Mouse (Mus musculus): ENCODE data around the gene Pde4b.

The Pde4b gene

DNA sequence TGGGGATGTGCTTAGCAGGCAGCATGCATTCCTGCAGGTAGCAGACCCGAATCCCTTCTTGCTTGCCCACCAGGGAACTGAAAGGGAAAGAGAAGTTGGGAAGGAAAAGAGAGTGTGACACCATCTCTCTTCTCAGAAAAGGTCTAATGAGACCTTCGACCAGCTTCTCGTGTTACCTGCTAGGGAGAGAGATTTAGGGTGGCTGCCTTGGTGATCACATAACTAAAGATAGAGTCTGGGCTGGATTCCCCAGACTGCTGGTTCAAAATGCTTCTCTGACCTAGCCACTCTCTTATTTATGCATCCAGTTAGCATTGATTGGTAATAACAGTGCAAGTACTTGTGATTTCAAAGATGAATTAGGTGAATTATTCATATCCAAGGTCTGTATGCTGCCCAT, 448.5 kb downstream of the Pde4b start:
- DNase-seq (ENCODE audit: low spot score in 2 of 2) = no peak

DNA sequence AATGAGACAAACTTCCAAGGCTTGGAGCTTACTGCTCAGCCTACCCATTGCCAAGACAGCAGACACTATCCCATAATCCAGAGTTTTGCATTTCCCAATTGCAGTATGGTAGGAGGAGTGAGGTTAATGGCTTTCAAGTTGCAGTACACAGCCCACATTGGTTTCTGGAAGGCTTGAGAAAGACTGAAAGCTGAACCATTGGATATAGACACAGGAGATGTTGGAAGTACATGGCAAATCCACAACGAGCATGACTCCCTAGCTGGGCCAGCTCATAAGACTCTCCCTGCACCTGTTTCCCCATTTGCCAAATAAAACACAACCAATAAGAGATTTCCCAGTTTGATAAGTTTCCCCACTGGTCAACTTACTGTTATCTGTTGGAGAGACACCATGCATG, 450.9 kb downstream of the Pde4b start:
- DNase-seq (ENCODE audit: low spot score in 2 of 2) = no peak

GRCm38 (mm10) chr4:102538793-102539192, 451.4 kb downstream of the Pde4b start:
- DNase-seq (ENCODE audit: low spot score in 2 of 2) = no peak

GRCm38 (mm10) chr4:102539598-102540180, 452.3 kb downstream of the Pde4b start:
- no peak for DNase-seq (ENCODE audit: low spot score in 2 of 2)

DNA sequence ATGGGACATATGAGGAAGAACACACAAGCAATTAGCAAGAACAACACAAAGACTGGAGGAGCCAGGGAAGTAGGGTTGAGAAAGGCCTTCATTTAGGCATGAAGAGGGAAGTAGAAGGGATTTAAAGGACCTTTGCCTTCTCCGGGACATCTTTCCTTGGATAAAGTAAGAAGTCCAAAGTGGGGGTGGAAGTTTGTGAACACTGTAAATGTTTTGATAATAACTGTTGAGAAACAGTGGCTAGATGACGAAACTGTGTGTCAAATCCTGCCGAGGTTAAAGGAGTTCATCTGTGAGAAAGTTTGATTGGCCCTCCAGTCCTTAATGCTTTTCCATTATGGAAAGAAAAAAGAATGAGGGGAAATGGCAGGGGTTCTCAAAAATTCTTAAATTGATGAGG, 455.6 kb downstream of the Pde4b start:
- no peak for DNase-seq (ENCODE audit: low spot score in 2 of 2)

- DNase-seq (ENCODE audit: low spot score in 2 of 2) = no peak
These were observed 457.9 kb downstream of the Pde4b start for GRCm38 (mm10) chr4:102545226-102545625.

GRCm38 (mm10) chr4:102555566-102555965, 468.2 kb downstream of the Pde4b start:
- DNase-seq (ENCODE audit: low spot score in 2 of 2) = no peak

- DNase-seq (ENCODE audit: low spot score in 2 of 2) = no peak
These were observed 469.7 kb downstream of the Pde4b start for GRCm38 (mm10) chr4:102557006-102557405.

DNA sequence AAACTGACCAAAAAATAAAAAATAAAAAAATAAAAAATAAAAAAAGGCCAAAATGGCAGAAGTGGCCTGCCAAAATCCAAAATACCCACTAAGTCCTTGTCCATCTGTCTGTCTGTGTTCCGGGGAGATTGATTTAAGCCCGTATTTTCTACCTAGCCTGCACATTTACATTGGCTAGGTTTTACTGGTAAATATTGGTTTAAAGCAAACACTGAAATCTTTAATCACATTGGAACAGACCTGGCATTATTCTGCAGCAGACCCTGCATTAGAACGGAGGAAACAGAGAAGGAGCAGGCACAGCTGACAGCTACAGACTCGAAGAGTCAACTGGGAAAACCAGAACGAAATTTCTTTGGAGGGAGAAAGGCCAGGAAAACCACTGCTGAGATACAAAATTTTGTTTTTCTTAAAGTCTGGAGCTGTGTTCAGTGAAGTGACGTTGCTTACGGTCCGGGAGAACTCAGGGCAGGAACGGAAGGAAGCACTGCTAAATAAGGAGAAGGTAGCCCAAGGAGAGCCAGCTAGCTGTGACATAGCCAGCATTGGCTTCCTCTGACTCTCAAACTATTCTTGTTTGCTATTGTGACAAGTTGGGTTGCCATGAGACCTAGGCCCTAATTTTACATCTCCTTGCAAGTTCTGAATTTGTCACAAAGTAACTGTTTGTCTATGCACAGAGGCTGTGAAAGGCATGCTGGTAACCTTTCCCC, 470.3 kb downstream of the Pde4b start:
- no peak for DNase-seq (ENCODE audit: low spot score in 2 of 2)

GRCm38 (mm10) chr4:102558328-102558727, 471.0 kb downstream of the Pde4b start:
- DNase-seq (ENCODE audit: low spot score in 2 of 2) = no peak

- no peak for DNase-seq (ENCODE audit: low spot score in 2 of 2)
These were observed 473.4 kb downstream of the Pde4b start for GRCm38 (mm10) chr4:102560676-102561280.

GRCm38 (mm10) chr4:102563273-102563855, 476.0 kb downstream of the Pde4b start:
- DNase-seq (ENCODE audit: low spot score in 2 of 2) = no peak

DNA sequence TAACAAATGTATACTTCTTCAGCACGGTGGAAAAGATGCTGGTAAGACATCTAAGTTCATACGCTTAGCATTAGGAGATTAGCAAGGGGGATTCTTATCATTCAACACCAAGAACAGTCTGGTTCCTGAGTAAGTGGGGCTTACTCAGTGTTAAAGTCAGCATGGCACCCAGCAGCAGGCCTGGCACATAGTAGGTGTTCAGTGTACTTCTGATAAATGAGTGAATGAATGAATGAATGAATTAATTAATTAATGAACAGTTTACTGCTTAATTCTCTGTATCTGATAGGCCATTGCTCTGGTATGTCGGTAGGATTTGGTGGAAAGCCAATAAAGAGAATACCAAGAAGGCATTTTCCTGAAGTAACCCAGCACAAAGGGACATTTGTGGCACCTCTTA, 476.9 kb downstream of the Pde4b start:
- no peak for DNase-seq (ENCODE audit: low spot score in 2 of 2)

- no peak for DNase-seq (ENCODE audit: low spot score in 2 of 2)
These were observed 479.1 kb downstream of the Pde4b start for GRCm38 (mm10) chr4:102566421-102566820.

GRCm38 (mm10) chr4:102567111-102567510, 479.8 kb downstream of the Pde4b start:
- DNase-seq (ENCODE audit: low spot score in 2 of 2) = no peak

DNA sequence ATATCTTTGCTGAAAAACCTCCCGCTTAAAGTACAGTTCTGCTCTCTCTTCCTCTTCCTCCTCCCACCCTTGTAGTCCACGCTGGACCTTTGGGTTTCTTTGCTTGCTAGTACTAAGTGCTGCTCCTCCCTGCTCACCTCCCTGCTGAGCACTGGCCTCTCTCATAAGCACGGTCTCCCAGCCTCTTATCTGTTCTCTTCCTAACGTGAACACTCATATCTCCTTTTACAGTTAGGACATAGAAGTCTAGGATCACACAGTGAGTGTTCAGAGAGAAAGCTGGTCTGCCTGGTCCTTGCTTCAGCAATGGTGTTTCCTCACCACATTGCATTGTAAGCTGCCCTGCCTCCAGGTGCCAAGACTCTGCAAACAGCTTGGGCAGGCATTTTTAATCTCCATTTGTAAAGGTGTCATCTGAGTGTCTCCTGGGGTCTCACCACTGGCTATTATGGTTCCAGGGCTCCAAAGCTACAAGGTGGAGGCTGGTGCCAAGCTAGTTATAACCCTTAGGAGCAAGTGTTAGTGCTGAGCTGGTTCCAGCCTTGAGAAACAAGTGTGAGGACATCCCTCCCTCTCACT, 480.4 kb downstream of the Pde4b start:
- no peak for DNase-seq (ENCODE audit: low spot score in 2 of 2)

- no peak for DNase-seq (ENCODE audit: low spot score in 2 of 2)
These were observed 481.2 kb downstream of the Pde4b start for GRCm38 (mm10) chr4:102568591-102568990.

GRCm38 (mm10) chr4:102569101-102569583, 481.8 kb downstream of the Pde4b start:
- no peak for DNase-seq (ENCODE audit: low spot score in 2 of 2)

- no peak for DNase-seq (ENCODE audit: low spot score in 2 of 2)
These were observed 482.8 kb downstream of the Pde4b start for GRCm38 (mm10) chr4:102569950-102570765.

GRCm38 (mm10) chr4:102570766-102571411, 483.5 kb downstream of the Pde4b start:
- no peak for DNase-seq (ENCODE audit: low spot score in 2 of 2)

DNA sequence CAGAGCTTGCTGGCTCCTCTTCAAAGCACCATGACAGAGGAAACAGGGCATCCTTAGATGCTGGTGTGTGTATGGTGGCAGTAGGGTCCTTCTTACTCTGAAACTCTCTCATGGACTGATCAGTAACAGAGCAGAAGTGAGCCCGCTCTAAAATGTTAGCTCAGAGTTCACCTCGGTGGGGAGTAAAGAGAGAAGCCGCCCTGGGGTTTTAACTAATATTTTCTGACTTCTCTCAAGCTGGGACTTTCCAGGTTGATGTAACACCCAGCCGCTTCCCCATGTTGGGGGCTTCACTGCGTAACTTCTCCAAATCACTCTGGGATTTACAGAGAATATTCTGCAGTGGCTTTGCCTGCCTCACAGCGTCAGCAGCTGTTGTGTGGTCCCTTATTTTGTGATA, 484.7 kb downstream of the Pde4b start:
- no peak for DNase-seq (ENCODE audit: low spot score in 2 of 2)
